Mouse (Mus musculus) ES-E14 (cell line): ENCODE results near the gene Ssxb1. TPM values are rescaled to one million over a fixed set of nuclear protein-coding genes. Genes with fewer than 3 reads are reported as not detected.
"Not testable (repeated sequence)": the region's sequence is repeated elsewhere in the genome, so short reads cannot be mapped to it uniquely, and the experiment has no call there.

Experiments
- DNase-seq: peaks from one replicate; pipeline ENCODE4 v3.0.0-alpha.2; 2013; ENCODE audit warnings: low read depth, low spot score
- H3K27ac ChIP-seq: 2 replicates; pipeline ENCODE4 v1.5.1; 2012; ENCODE audit warnings: low read depth, mild to moderate bottlenecking, low read length, moderate library complexity, mixed read lengths; ENCODE audit not compliant: poor library complexity, insufficient read depth, severe bottlenecking
- H3K36me3 ChIP-seq: 2 replicates; pipeline ENCODE4 v1.6.1; 2012; ENCODE audit warnings: mild to moderate bottlenecking, low read length, moderate library complexity, mixed read lengths; ENCODE audit not compliant: control insufficient read depth, poor library complexity, insufficient read depth, severe bottlenecking
- H3K4me1 ChIP-seq, 2 experiments: fragments of 150-350 bp in 1 of 2; sonication (generic) in 1 of 2; 2 replicates each; pipeline ENCODE4 v1.6.1; 2012; ENCODE audit warnings: low read length in 2 of 2, mild to moderate bottlenecking in 1 of 2, mixed read lengths in 1 of 2; ENCODE audit not compliant: control insufficient read depth in 2 of 2, insufficient read depth in 2 of 2, poor library complexity in 1 of 2
- H3K4me3 ChIP-seq, 2 experiments: fragments of 150-350 bp in 1 of 2; sonication (generic) in 1 of 2; 2 replicates each; pipeline ENCODE4 v1.5.1; 2012; ENCODE audit warnings: low read length in 2 of 2, low read depth in 1 of 2, mild to moderate bottlenecking in 1 of 2, mixed read lengths in 1 of 2; ENCODE audit not compliant: insufficient read depth in 1 of 2, poor library complexity in 1 of 2, severe bottlenecking in 1 of 2
- H3K9ac ChIP-seq: 2 replicates; pipeline ENCODE4 v1.6.1; 2012; ENCODE audit warnings: low read depth, mild to moderate bottlenecking, low read length, mixed read lengths; ENCODE audit not compliant: poor library complexity, insufficient read depth, severe bottlenecking
- H3K9me3 ChIP-seq: fragments of 150-350 bp; sonication (generic); 2 replicates; pipeline ENCODE4 v1.6.1; 2012; ENCODE audit warnings: low read depth, mild to moderate bottlenecking, low read length; ENCODE audit not compliant: control insufficient read depth, insufficient read depth
- in situ Hi-C, 2 experiments: fragments of 600-800 bp; cut with MboI; formaldehyde crosslinking; loops; one replicate each; pipeline ENCODE4 v1.15.1; 2025; ENCODE audit warnings: low sequenced_read_pairs in 2 of 2, inconsistent platforms in 1 of 2; ENCODE audit not compliant: unreplicated experiment in 2 of 2
- total RNA-seq: library from RNA; depleted of rRNA; stranded (reverse); fragments of 300-350 nt; gene quantifications from 2 replicates; pipeline ENCODE4 v1.2.3, GENCODE M21; 2012; rRNA removed

Gene Ssxb1
- not detected in 2 replicates for total RNA-seq

DNA sequence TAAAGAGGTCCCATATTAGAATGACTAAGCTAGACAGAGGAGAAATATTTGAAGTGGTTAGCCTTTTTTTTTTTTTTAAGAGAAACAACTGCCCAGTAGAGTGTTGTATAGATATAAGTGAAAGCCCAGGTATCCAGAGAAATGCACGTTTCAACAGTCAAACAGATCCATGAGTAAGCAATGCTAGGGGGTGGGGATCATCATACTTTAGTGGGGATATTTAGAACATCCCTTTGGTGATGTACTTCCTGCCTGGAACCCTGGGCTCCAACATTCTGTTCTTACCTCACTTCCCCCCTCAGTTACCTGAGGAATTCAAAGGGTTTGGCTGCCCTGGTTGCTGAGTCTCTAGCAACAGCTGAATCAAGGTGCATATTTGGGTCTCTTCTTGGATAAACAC, at the start of gene Ssxb1:
Gene Ssxb1, plus strand, starts transcription at position 301 of the 400 bp plus-strand sequence.
- H3K4me1 ChIP-seq, in situ Hi-C loops, H3K27ac ChIP-seq, H3K4me3 ChIP-seq, H3K9ac ChIP-seq, H3K36me3 ChIP-seq, DNase-seq, H3K9me3 ChIP-seq: not testable (repeated sequence)

DNA sequence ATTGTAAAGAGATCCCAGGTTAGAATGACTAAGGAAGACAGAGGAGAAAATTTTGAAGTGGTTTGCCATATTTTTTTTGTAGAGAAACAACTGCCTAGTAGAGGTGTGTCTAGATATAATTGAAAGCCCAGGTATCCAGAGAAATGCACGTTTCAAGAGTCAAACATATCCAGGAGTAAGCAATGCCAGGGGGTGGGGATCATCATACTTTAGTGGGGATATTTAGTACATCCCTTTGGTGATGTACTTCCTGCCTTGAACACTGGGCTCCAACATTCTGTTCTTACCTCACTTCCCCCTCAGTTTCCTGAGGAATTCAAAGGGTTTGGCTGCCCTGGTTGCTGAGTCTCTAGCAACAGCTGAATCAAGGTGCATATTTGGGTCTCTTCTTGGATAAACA, 46.4 kb upstream of the Ssxb1 start, which contains the start of gene Ssxb9:
Gene Ssxb9, plus strand, starts transcription at position 301 of the 400 bp plus-strand sequence.
- in situ Hi-C loops = not testable (repeated sequence)

DNA sequence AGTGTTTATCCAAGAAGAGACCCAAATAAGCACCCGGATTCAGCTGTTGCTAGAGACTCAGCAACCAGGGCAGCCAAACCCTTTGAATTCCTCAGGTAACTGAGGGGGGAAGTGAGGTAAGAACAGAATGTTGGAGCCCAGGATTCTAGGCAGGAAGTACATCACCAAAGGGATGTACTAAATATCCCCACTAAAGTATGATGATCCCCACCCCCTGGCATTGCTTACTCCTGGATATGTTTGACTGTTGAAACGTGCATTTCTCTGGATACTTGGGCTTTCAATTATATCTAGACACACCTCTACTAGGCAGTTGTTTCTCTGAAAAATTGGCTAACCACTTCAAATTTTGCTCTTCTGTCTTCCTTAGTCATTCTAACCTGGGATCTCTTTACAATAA, 48.5 kb downstream of the Ssxb1 start, which contains the start of gene Ssxb2:
Gene Ssxb2, minus strand, starts transcription at position 101 of the 400 bp plus-strand sequence.
- H3K36me3 ChIP-seq, H3K9ac ChIP-seq, H3K27ac ChIP-seq, H3K9me3 ChIP-seq, H3K4me3 ChIP-seq, in situ Hi-C loops, H3K4me1 ChIP-seq, DNase-seq: not testable (repeated sequence)

More for the DNA sequence above, 46.4 kb upstream of the Ssxb1 start, which contains the start of gene Ssxb9:
- H3K4me1 ChIP-seq, H3K27ac ChIP-seq, H3K9ac ChIP-seq, DNase-seq, H3K9me3 ChIP-seq, H3K4me3 ChIP-seq, H3K36me3 ChIP-seq: not testable (repeated sequence)

Other genes with a start within 250 kb of the Ssxb1 start
- 10.5 and 13.7 TPM in 2 replicates for gene Tbc1d25, start 237.1 kb upstream of the Ssxb1 start, total RNA-seq
- 85.5 and 85.8 TPM in 2 replicates for gene Ebp, start 219.8 kb upstream of the Ssxb1 start, total RNA-seq
- 59.0 and 96.5 TPM in 2 replicates for gene Porcn, start 206.8 kb upstream of the Ssxb1 start, total RNA-seq
- 19.3 and 20.9 TPM in 2 replicates for gene Ftsj1, start 160.9 kb upstream of the Ssxb1 start, total RNA-seq
- 3.6 and 7.2 TPM in 2 replicates for gene Slc38a5, start 142.2 kb upstream of the Ssxb1 start, total RNA-seq
- gene Ssxb10, start 85.9 kb upstream of the Ssxb1 start, total RNA-seq = not detected in 2 replicates
- gene Ssxb9, start 46.3 kb upstream of the Ssxb1 start, total RNA-seq = not detected in 2 replicates
- not detected in 2 replicates for gene Ssxb2, start 48.4 kb downstream of the Ssxb1 start, total RNA-seq
- gene Gm14459, start 111.6 kb downstream of the Ssxb1 start, total RNA-seq = not detected in 2 replicates
- not detected in 2 replicates for gene Ssxb6, start 134.9 kb downstream of the Ssxb1 start, total RNA-seq
- not detected in 2 replicates for gene Ssxb3, start 178.5 kb downstream of the Ssxb1 start, total RNA-seq